Mouse (Mus musculus) urinary bladder, postnatal 10 days (tissue): ENCODE results near the gene Zan.
"Not testable (repeated sequence)": the region's sequence is repeated elsewhere in the genome, so short reads cannot be mapped to it uniquely, and the experiment has no call there.

ENCODE experiments used
- DNase-seq: peaks from one replicate; pipeline ENCODE4 v3.0.0; 2022; ENCODE audit warnings: low spot score

Gene Zan

DNA sequence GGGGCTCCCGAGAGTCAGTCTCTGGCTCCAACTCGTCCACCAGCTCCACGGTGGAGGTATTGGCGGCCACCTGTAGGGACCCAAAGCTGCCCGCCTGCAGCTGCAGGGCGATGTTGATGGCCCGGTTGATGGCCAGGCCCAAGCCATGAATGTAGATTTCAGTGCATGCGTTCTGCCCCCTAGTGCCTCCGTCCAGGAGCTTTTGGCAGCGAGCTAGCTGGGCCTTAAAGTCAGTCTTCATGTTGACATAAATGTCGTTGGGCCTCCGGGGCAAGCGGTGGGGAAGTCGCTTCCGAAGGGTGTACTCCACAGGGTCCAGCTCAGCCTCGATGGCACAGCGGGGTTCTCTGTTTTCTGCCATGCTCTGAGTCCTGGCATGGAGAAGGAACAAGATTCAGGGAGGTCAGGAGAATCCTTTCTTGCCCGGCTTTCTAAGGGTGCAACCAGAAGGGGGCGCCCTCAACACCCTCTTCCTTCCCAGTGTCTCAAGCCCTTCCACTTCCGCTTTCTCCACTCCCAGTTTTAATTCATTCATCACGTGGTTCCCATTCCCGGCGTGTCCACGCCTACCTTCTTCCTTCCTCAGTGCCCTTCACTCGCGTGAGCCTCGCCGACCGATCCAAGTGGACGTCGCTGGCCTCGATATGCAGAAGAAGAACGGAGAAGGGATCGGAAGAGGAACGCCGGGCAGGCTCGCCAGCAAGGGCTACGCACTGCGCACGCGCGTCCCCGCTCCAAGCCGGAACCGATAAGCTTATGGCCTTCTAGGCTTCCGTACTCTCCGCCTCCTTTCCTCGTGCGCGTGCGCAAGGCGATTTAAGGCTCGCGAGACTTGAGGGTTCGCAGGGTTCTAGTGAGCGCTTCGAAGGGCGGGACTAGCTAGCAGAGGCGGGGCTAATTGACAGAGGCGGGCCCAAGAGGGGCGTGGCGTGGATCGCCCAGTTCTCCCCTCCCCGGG is 25.1 kb upstream of the Zan start, which contains the start of gene Pop7:
TSS of gene Pop7 (minus strand) at position 810 of the 958 bp plus-strand sequence.
- peak; percentile 99 for DNase-seq

DNA sequence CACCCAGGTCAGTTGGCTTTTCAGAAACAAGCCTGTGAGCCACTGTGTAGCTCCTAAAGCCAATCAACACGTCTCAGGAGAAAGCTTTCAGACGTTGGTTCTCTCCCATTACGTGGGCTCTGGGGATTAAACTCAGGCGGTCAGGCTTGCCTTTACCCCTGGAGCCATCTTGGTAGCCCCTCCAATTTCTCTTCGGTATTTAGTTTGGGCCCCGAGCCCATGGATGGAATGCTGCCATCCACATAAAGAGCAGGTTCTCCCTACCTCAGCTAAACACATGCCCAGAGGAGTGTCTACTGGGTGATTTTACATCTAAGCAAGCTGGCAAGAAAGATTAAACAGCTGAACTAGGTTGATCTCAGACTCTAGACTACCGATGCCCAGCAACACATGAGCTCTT is 23.3 kb upstream of the Zan start:
- DNase-seq, result no peak

DNA sequence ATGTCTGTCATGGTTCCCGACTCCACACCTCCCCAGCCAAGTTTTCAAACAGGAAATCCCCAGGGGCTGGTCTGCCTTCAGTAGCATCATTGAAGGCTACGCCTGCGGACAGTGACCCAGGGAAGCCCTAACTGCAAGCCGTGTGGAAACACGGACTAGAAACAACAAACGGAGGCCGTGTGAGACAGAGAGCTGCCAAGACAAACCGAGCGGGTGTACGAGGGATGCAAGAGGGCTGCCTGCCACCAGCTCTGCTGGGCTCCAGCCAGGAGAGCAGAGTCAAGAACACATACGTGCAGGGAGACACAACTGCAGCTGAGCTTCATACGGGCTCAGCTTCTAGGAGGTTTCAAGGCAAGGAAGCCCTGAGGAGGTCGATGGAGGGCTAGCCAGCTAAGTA is 17.0 kb upstream of the Zan start:
- no peak for DNase-seq

DNA sequence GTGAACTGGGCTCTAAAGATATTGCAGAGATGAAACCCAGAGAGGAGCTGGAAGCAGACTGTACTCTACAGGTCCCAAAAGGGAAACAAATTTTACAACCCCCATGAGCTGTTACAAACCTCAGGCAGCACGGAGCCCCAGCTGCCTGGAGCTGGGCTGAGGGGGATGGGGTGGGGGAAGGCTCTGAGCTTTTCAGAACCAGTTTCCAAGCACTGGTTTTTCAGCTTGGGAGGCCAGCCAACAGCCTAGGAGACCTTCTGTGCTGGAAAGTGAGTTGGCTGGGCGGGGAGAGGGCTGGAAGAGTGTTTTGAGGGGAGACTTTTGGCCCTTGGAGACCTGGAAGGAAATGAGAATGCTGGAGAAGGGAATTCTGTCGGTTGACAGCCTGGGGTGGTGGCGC is 14.7 kb upstream of the Zan start:
- DNase-seq, result no peak

DNA sequence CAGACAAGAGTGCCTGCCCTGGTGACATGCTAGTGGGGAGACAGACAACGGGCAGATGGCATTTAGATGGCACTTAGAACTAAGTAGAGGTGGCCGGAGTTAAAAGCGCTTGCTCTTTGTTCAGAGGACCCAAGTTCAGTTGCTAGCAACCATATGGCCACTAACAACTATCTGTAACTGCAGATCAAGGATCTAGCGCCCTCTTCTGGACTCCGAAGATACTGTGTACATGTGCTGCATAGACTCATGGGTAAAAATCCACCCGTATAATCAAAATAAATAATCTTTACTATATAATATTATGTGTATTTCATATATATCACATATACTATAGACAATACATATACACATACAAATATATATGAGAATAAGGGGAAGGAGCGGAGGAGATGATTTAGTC is 10.8 kb upstream of the Zan start:
- DNase-seq, result no peak

DNA sequence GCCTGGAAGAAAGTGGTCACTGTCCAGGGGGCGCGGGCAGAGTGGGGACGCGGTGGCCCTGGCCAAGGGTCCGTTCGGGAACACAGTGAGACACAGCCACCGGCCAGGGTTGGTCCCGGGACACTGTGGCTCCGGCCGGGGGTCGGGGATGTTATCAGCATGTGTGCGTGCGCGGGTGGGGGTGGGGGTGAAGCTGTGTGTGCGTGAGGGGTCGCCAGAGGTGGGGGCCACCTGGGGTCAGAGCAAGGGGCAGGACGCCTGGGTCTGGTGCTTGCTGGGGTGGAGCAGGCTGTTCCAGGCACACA is 8.9 kb upstream of the Zan start:
- no peak for DNase-seq

DNA sequence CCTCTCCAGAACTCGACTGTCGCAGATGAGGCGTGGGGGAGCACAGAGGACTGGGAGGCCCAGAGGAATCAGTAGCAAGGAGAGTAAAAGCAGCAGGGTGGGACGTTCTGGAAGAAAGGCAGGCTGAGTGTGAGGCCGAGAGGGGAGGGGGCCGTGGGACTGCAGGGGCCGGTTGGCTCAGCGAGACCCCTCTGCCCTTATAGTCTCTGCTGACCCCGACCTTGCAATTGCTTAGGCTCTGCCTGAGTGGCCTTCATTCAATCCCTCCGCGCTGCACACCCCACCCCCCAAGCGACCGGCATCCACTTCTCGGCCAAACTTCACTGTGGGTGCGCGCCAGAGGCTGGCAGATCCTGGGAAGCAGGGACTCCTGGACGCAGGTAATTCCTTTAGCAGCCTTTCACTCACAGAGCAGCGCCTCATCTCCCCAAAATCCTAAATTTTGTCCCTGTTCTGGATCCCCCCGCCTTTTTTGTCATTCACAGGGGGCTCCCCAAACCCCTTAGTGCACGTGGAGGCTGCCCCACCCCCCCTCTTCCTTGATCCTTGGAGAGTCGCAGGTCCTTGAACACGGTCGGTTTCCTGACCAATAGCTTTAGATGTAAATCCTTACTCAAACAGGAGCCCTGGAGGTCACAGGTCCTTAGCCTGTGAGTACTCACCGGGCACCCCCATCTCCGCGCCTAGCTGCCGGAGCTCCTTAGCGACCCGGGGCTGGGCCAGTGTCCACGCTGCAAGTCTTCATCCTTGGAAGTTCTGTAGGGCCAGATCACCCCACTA is 8.4 kb upstream of the Zan start:
- DNase-seq, result no peak

DNA sequence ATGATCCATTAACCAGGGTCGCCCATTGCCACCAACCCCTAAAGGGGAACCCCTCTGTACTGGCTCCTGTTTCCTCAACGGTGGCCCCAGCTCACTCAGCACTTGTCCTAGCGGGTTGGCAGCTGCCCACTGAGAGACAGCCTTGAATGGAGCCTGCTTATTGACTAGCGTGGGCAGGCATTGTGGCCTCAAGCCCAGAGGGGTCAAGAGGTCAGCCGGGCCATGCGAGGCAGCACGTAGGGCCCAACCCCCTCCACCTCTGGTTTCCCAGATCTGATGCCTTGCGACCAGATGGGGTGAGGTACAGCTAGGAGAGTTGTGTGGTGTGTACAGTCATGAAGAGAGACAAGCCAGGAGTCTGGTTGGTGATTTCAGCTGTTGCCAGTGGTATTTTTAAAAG is 5.0 kb upstream of the Zan start:
- no peak for DNase-seq

DNA sequence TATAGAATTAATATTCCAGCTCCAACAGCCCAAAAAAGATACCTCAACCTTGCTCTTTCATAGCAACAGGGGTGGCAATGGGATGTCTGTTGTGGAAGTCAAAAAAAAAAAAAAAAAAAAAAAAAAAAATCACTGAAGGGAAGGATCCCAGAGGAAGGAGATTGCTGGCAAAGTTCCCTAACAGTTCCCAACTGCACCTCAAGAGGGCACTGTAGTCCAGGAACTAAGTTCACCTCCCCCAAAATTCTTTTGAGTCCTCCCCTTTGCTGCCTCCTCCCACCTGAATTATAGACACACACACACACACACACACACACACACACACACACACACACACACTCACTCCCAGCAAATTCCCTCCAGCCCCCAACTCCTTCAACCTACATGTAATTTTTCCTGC is 4.3 kb upstream of the Zan start:
- DNase-seq, result peak; percentile 39

DNA sequence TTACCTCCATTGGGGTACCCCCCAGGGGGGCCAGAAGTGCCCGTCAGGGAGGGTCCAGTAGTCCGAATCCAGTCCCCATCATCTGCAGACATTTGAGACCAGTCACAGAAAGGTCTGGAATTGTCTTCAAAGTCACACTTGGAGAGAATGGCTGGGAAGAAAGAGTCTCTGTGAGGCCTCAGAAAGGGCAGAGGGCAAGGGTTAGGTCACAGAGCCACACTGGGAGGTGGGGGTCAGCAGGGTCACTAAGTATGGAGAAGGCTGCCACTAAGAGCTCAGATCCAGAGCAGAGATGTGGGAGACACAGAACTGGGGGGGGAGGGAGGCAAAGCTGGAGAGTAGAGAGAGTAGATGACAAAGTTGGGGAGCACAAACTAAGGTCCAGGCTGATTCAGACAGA is 2.5 kb downstream of the Zan start:
- no peak for DNase-seq

DNA sequence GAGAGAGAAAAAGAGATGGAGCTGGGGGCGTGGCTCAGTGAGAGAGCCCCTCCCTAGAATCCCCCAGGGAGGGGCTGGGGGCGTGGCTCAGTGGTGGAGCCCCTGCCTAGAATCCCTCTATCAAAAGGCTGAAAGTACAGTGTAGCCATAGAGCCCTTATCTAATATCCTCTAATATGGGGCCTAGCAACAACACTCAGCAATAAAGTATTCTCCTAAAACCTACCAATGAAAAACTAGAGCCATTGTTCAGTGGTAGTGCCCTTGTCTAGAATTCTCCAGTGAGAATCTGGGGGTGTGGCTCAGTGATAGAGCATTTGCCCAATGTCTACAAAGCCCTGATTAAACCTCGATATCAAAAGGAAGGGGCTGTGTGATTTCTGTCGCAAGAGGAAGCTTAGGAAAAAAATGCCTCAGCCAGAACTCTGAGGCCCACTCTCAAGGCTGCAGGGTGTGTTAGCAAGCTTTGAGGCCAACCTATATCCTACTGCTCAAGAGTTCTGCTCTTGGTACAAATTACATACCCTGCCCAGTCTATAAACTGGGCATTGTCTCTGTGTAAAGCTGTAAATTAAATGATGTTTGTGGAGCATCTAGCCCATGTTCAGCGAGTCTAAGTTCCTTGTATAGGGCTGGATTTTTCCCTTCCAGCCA is 4.5 kb downstream of the Zan start:
- DNase-seq, result no peak

DNA sequence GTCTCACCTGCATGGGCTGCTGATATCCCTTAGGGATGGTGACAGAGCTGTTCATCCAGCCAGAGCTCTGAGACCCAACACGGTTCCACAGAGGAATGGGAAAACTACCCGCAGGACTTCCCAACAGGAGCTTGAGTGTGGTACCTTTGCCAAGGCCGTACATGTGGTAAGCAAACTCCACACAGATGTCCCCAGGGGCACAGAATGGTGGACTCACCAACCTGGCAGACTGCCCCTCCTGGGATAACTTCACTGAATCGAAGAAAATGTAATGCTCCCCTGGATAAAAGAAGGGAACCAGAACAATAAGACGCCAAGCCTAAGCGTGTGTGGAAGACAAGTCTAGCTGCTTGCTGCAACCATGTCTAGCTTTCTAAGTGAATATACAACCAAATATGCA is 9.9 kb downstream of the Zan start:
- no peak for DNase-seq

DNA sequence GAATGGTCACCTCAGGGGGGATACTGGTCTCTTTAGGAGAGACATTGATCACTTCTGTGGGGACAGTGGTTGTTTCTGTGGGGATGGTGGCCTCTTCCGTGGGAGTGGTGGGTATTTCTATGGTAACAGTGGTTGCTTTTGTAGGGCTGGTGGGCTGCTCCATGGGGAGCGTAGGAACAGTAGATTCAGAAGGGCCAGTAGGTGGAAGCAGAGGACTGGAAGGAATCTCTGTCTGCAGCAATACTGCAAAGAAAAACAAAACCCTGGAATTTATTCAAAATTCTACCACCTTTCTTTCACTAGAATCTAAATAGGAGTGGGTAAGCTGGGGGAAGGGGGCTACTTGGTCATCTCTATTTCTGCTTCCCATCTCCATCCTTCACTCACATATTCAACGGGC is 11.8 kb downstream of the Zan start:
- DNase-seq, result no peak

DNA sequence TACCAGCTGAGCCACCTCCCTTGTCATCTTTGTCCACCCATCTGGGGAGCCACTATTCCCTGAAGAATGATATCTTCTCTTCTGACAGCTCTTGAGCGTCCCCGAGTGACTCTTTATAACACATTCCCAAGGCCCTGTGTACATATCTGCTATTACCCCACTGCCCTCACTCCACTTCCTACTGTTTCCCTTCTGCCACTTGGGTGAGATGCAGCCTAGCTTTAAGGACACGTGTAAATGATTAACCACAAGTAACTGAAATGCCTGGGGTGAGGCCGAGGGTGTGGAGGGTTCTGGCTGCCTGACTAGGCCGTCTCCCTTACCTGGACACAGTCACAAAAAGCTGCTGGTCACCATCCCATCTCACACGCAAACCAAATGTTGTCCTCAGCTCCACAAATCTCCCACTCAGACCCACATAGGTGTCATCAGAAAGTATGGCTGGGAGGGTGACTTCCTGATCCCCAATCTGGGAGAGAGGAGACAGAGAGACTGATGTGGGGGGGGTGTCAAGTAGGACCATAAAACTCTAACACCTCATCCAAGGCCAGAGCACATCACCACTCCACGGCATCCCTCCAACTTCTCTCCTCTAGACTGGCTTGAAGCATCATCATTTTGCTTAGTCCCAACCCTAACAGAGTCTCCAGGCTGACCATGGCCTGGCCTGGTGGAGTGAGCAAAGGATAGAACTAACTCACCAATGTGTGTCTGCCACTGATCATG is 20.8 kb downstream of the Zan start:
- DNase-seq, result no peak

DNA sequence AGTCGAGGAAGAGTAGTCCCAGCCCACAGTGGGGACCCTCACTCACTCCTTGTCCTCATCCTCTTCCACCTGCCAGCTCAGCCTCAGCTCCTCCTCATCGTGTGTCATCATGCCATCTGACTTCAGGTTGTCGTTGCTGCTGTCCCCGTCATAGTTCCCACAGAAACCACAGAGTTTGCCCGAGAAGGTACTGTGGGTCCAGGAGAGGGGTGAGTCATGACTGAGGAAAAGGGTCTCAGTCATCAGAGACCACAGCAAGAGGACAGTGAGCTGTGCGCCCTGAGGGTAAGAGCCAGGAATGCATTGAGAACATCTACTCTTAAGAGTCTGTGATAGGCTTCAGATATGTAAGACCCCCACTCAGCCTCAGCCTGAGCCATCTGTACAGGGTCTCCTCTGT is 21.7 kb downstream of the Zan start:
- no peak for DNase-seq

DNA sequence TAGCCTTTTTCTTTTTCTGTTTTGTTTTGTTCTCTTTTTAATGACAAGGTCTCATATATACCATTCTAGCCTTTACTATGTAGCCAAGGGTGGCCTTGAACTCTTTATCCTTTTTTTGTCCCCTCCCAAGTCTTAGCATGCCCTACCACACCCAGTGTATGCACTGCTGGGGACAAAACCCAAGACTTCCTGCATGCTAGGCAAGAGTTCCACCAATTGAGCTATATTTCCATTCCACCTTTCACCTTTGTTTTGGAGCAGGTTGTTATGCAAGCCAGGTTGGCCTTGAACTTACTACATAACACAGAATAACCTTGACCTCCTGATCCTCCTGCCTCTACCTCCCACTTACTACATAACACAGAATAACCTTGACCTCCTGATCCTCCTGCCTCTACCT is 31.3 kb downstream of the Zan start:
- no peak for DNase-seq

DNA sequence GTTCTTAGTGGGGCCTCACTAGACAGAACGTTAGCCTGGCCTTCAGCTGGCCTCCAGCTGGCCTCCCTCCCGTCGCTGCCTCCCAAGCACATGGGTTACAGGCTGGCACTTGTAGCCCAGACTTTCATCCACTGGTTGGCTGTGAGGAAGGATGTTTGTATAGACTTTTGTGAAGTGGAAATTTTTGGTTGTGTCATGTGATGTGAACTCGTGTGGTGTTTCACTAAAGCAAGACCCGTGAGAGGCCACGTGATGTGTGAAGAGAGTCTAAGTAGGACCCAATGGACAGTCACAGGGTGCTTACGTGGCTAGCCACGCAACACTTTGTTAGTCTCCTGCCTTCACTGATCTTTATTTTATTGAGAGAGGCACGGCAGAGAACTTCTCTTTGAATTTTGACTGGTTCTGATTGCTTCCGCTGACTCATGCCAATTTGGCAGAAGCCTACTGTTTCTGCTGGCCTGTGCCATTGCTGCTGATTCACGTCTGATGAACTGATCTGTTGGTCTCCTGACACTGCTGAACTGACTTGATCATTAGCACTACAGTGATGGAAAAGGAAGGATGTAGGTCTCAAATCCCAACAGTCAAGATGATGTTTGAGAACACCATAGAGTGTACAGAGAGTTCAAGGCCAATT is 36.5 kb downstream of the Zan start:
- DNase-seq, result no peak

DNA sequence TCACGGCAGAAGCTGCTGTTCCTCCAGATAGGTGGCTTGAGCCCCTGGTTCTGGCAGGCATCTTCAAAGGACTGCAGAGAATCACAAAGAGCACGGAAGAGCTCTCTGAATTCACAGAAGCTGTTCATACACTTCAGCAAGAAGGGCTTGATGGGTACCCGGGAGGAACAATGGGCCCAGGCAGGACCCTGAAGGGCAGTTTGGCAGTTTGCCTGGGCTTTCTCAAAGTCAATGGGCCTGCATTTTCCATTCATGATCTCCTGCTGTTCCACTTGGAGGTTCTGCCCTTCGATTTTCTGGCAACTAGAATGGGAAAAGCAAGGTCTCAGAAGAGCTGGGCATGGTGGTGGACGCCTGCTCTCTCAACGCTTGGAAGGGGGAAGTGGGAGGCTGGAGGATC is 43.0 kb downstream of the Zan start:
- DNase-seq, result no peak

DNA sequence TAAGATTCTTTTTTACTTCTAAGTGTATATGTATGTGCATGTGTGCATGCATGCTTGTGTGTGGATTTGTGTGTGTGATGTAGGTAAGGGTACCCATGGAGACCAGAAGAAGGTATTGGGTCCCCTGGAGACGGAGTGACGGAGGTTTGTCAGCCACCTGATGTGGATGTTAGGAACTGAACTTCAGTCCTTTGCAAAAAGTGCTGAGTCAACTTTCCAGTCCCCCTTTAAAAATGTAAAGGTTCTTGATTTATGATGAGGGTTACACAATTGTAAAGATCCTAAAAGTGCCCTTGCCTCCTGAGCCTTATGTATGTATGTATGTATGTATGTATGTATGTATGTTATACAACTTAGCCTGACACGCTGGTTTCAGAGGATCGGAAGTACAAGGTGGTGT is 46.5 kb downstream of the Zan start:
- DNase-seq, result not testable (repeated sequence)

DNA sequence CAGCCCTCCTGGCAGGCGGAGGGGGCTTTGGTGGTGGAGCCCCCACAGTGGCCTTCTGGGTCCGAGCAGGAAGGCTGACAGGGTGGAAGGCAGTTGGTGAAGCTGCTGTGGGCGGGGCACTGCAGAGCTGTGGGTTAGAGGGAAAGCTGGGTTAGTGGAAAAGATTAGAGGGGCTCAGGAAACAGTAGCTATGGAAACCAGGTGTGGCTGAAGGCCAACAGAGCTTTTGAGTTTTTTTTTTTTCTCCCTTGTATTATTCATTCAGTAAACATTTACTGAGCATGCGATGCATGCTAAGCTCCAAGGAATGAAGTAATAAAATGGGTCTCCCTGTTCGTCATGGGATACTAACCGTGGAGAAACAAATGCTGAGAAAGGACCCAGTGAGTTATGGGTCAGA is 51.2 kb downstream of the Zan start:
- DNase-seq, result no peak

DNA sequence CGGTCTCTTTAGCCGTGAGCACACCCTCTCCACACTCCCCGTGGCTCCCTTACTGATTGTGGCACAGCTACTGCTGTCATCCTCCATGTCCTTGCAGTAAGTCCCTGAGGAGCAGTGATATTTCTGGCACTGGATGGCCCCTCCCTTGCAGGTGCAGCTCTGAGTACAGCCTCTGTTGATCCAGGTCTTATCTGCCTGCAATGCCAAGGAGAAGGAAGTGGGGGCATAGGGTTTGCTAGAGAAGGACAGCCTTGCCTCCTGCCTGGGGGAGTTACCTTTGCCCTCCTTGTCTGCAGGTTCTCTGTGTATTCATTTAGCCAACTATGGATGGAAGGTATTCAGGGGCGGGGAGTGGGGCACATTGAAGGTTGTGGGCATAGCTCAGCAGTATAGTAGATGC is 57.0 kb downstream of the Zan start:
- no peak for DNase-seq

DNA sequence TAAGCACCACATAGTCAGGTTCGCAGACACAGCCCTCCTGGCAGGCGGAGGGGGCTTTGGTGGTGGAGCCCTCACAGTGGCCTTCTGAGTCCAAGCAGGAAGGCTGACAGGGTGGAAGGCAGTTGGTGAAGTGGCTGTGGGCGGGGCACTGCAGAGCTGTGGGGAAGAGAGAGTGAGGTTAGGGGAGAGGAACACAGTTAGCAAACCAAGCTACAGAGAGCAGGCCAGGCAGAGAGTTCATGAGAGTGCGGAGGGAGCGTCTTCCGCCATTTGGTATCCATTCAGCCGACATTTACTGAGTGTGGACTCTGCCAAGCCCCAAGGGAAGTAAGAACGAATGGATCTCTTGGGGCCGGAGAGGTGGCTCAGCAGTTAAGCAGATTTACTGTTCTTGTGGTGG is 57.8 kb downstream of the Zan start:
- no peak for DNase-seq
